Mouse (Mus musculus): ENCODE measurements around the gene Ak6. TPM values are rescaled to one million over a fixed set of nuclear protein-coding genes. Genes with fewer than 3 reads are reported as not detected.

Ak6 gene
- polyA plus RNA-seq, 1 experiment from 2014 or later = 120 TPM

- Histone ChIP-seq H3K4me2 (ENCODE audit: low read depth, low read length) (no peak overlapping the region), H3K27me3 (ENCODE audit: insufficient read depth, low read length) (no peaks in the 10 kb centered on the region), H3K9ac (replicated peaks) (no peak overlapping the region), H3K4me3 (ENCODE audit: low read depth, low read length) (no peak overlapping the region), H3K36me3 (replicated peaks; ENCODE audit: insufficient read depth, low read length) (no peaks in the 10 kb centered on the region; the same call in 1 of the 2 replicates), H3K4me1 (ENCODE audit: insufficient read depth) (peaks cover 13% of the 10 kb centered on the region), H3K27ac (ENCODE audit: low read depth) (no peak overlapping the region; the same call in 1 of the 2 replicates), H3K9me3 (ENCODE audit: low read length) (0 out of 2 replicates have a peak, but pooled peaks cover 3% of the 10 kb centered on the region)
- WGBS (ENCODE audit: insufficient replicate concordance) = 71% methylated on average over 1 of the region's 1 CpGs
- DNase-seq (no peak), ATAC-seq (no peak)
- TF ChIP-seq EP300 (IDR thresholded peaks at IDR 0.05; ENCODE audit: low read depth) = no peak
- TF ChIP-seq CTCF (IDR thresholded peaks at IDR 0.05; ENCODE audit: low read depth) = no peak
These were observed 44.9 kb upstream of the Ak6 start for GRCm38 (mm10) chr13:100605845-100606244.

DNA sequence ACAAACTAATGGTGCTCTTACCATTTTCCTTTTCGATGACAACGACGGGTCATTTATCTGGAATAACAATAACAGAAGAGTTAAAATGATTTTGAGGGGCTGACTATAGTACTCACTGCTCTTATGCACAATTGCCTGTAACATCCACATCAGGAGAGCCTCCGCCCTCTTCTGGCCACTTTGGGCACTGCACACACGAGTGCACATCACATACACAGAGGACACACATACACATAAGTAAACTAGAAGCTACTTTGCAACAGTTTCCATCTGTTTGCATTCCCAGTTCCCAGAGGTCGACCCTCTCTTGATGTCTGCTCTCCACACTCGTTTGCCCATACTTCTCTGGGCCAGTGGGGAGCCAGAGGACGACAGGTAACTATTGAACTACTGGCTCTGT is 43.0 kb upstream of the Ak6 start:
- Histone ChIP-seq H3K4me3 (ENCODE audit: low read depth, low read length) (no peak overlapping the region), H3K9me3 (ENCODE audit: low read length) (0 out of 2 replicates have a peak, but pooled peaks cover 3% of the 10 kb centered on the region), H3K4me1 (ENCODE audit: insufficient read depth) (peaks cover 4% of the 10 kb centered on the region; the same call in 1 of the 2 replicates), H3K36me3 (replicated peaks; ENCODE audit: insufficient read depth, low read length) (peaks cover 12% of the 10 kb centered on the region), H3K4me2 (ENCODE audit: low read depth, low read length) (no peak overlapping the region), H3K27ac (ENCODE audit: low read depth) (no peak overlapping the region), H3K9ac (replicated peaks) (no peak overlapping the region), H3K27me3 (ENCODE audit: insufficient read depth, low read length) (no peaks in the 10 kb centered on the region)
- DNase-seq (no peak), ATAC-seq (no peak)
- 75% methylated on average over 8 of the region's 8 CpGs for WGBS (ENCODE audit: insufficient replicate concordance)
- TF ChIP-seq EP300 (IDR thresholded peaks at IDR 0.05; ENCODE audit: low read depth) (no peak), CTCF (IDR thresholded peaks at IDR 0.05; ENCODE audit: low read depth) (peak; percentile 49)

GRCm38 (mm10) chr13:100611266-100611665 is 39.5 kb upstream of the Ak6 start:
- H3K9me3 ChIP-seq (ENCODE audit: low read length) = 0 out of 2 replicates have a peak, but pooled peaks cover 3% of the 10 kb centered on the region
- H3K36me3 ChIP-seq (replicated peaks; ENCODE audit: insufficient read depth, low read length) = peaks cover 12% of the 10 kb centered on the region
- ATAC-seq (no peak), DNase-seq (no peak)
- H3K27ac ChIP-seq (ENCODE audit: low read depth) = no peak overlapping the region
- H3K4me1 ChIP-seq (ENCODE audit: insufficient read depth) = 0 out of 2 replicates have a peak, but pooled peaks cover 4% of the 10 kb centered on the region
- TF ChIP-seq EP300 (IDR thresholded peaks at IDR 0.05; ENCODE audit: low read depth) (no peak), CTCF (IDR thresholded peaks at IDR 0.05; ENCODE audit: low read depth) (no peak)
- WGBS (ENCODE audit: insufficient replicate concordance) = 86% methylated on average over 13 of the region's 13 CpGs
- no peak overlapping the region for H3K4me2 ChIP-seq (ENCODE audit: low read depth, low read length)
- H3K4me3 ChIP-seq (ENCODE audit: low read depth, low read length) = no peak overlapping the region
- H3K27me3 ChIP-seq (ENCODE audit: insufficient read depth, low read length) = no peaks in the 10 kb centered on the region
- H3K9ac ChIP-seq (replicated peaks) = no peak overlapping the region

DNA sequence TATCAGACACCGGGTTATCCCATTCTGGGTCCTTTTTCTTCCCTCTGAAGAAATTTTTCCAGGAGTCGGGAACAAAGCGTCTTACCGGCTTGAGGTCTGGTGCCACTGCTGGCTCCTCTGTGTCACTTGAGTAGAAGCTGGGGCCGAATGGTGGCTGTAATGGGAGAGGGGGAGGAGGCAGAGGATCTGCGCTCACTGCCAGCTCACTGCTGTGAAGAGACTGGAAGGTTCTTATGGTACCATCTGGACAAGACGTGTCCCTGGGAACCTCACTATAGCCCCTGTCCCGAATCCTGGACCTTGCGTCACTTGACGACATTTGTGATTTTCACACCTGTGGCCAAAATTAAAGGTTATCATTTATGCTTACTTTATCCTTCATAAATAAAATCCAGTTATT is 38.5 kb upstream of the Ak6 start:
- H3K9me3 ChIP-seq (ENCODE audit: low read length) = 0 out of 2 replicates have a peak, but pooled peaks cover 3% of the 10 kb centered on the region
- no peak for TF ChIP-seq EP300 (IDR thresholded peaks at IDR 0.05; ENCODE audit: low read depth)
- TF ChIP-seq CTCF (IDR thresholded peaks at IDR 0.05; ENCODE audit: low read depth) = no peak
- H3K36me3 ChIP-seq (replicated peaks; ENCODE audit: insufficient read depth, low read length) = peaks cover 13% of the 10 kb centered on the region
- no peak for DNase-seq
- H3K4me2 ChIP-seq (ENCODE audit: low read depth, low read length) = no peak overlapping the region
- 87% methylated on average over 10 of the region's 10 CpGs for WGBS (ENCODE audit: insufficient replicate concordance)
- no peak overlapping the region for H3K9ac ChIP-seq (replicated peaks)
- ATAC-seq = no peak
- H3K4me3 ChIP-seq (ENCODE audit: low read depth, low read length) = no peak overlapping the region
- no peak overlapping the region for H3K27ac ChIP-seq (ENCODE audit: low read depth)
- H3K4me1 ChIP-seq (ENCODE audit: insufficient read depth) = no peaks in the 10 kb centered on the region
- no peaks in the 10 kb centered on the region for H3K27me3 ChIP-seq (ENCODE audit: insufficient read depth, low read length)

GRCm38 (mm10) chr13:100612903-100613302 is 37.9 kb upstream of the Ak6 start:
- WGBS (ENCODE audit: insufficient replicate concordance) = 54% methylated on average over 2 of the region's 2 CpGs
- ATAC-seq = no peak
- H3K36me3 ChIP-seq (replicated peaks; ENCODE audit: insufficient read depth, low read length) = peaks cover 19% of the 10 kb centered on the region
- TF ChIP-seq EP300 (IDR thresholded peaks at IDR 0.05; ENCODE audit: low read depth) (no peak), CTCF (IDR thresholded peaks at IDR 0.05; ENCODE audit: low read depth) (peak; percentile 46)
- H3K4me2 ChIP-seq (ENCODE audit: low read depth, low read length) = no peak overlapping the region
- H3K9me3 ChIP-seq (ENCODE audit: low read length) = no peaks in the 10 kb centered on the region
- H3K4me1 ChIP-seq (ENCODE audit: insufficient read depth) = no peaks in the 10 kb centered on the region
- no peak overlapping the region for H3K9ac ChIP-seq (replicated peaks)
- no peak for DNase-seq
- H3K27me3 ChIP-seq (ENCODE audit: insufficient read depth, low read length) = no peaks in the 10 kb centered on the region
- no peak overlapping the region for H3K4me3 ChIP-seq (ENCODE audit: low read depth, low read length)
- no peak overlapping the region for H3K27ac ChIP-seq (ENCODE audit: low read depth)

DNA sequence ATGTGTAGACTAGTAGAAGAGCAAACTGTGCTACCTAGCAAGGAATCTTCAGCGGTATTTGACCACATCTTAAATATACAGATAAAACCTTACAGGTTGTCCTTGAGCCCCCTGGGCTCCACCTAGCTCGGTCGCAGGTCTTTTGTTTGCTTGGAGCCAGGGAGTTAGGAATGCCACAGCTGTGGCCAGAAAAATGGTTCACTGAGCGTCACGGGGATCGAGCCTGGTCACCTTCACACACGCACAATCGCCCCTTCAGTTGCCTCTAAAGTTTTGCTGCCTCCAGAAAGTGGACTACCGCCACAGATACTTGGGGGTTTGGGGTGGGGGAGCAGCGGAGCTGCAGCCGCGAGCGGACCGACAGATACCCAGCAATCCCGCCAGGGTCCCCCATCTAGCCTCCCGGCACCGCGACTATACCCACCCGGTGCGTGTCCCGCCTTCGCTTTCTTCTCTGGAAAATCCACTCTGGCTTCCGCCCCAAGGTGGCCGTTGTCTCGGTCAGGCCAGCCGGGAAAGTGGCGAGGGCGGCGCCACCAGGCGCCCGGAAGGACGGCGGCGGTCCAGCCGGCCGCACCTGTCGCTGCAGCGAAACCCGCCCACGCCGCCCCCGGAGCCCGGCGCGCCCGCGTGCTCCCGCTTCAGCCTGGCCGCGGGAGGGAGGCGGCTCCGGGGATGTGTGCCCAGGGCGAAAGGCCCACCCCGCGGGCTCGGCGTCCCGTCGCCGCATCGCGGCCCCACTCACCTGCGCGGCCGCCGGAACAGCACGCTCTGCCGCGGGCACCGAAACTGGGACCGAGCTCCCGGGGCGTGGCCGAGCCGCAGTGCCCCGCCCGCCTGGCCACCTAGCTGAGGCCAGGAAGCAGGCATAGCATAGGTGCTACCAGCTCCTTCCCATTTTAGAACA is 34.3 kb upstream of the Ak6 start, which contains the start of gene Marveld2:
TSS of gene Marveld2 (minus strand) at position 791 of the 907 bp plus-strand sequence.
- H3K4me1 ChIP-seq (ENCODE audit: insufficient read depth) = no peaks in the 10 kb centered on the region
- TF ChIP-seq EP300 (IDR thresholded peaks at IDR 0.05; ENCODE audit: low read depth) = no peak
- peak; percentile 67 for DNase-seq
- peak; percentile 90 for ATAC-seq
- 3% methylated on average over 60 of the region's 77 CpGs for WGBS (ENCODE audit: insufficient replicate concordance)
- no peaks in the 10 kb centered on the region for H3K27me3 ChIP-seq (ENCODE audit: insufficient read depth, low read length)
- peak within 1 kb of the TSS; percentile 93 for H3K4me2 ChIP-seq (ENCODE audit: low read depth, low read length)
- peak within 1 kb of the TSS; percentile 79 for H3K4me3 ChIP-seq (ENCODE audit: low read depth, low read length)
- H3K27ac ChIP-seq (ENCODE audit: low read depth) = peak within 1 kb of the TSS; percentile 81
- no peaks in the 10 kb centered on the region for H3K9me3 ChIP-seq (ENCODE audit: low read length)
- peak within 1 kb of the TSS; percentile 73 for H3K9ac ChIP-seq (replicated peaks)
- H3K36me3 ChIP-seq (replicated peaks; ENCODE audit: insufficient read depth, low read length) = peaks cover 28% of the 10 kb centered on the region
